Mouse (Mus musculus) cerebellum, postnatal 4 days (tissue): ENCODE results near the gene Plekhb1.

ENCODE experiments used
- DNase-seq, 2 experiments: peaks; one replicate each; pipeline ENCODE4 v3.0.0; 2022; ENCODE audit warnings: low spot score in 2 of 2, mixed read lengths in 1 of 2

Plekhb1 gene

GRCm38 (mm10) chr7:100658093-100658578 is 4.1 kb downstream of the Plekhb1 start:
- no peak for DNase-seq

DNA sequence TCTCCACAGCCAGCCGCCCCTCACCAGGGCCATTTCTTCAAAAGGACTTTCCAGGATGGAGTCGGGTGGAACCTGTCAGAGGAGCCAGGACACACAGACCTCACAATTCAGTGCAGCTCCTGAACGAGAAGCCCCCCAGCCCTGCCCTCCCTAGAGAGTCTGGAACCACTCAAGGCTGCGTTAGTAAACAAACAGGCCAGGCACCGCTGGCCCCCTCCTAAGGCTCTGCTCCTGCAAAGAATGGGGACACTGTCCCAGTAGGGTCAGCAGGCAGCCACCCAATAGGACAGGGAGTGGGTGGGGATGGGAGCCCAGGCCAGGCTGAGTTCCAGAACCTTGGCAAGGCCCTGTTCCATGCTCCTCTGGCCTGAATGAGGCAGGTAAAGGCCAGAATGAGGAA is 5.5 kb downstream of the Plekhb1 start:
- no peak for DNase-seq

DNA sequence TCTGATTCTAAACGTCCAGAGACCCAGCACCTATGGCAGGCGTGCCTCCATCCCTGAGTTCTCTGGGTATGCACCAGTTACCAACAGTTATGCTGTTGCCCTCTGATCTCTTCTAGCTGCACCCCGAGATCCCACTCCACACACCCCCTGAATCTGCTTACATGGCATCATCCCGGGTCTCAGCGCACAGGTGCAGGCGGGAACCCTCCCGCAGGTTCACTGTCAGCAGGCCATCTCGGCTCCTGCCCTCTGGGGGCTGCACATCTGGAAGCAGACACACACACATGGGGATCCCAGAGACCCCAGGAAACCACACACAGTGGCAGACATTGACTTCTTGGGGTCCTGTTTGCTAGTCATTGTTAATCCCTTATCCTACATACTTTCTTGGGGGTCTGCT is 7.8 kb downstream of the Plekhb1 start:
- DNase-seq: no peak

DNA sequence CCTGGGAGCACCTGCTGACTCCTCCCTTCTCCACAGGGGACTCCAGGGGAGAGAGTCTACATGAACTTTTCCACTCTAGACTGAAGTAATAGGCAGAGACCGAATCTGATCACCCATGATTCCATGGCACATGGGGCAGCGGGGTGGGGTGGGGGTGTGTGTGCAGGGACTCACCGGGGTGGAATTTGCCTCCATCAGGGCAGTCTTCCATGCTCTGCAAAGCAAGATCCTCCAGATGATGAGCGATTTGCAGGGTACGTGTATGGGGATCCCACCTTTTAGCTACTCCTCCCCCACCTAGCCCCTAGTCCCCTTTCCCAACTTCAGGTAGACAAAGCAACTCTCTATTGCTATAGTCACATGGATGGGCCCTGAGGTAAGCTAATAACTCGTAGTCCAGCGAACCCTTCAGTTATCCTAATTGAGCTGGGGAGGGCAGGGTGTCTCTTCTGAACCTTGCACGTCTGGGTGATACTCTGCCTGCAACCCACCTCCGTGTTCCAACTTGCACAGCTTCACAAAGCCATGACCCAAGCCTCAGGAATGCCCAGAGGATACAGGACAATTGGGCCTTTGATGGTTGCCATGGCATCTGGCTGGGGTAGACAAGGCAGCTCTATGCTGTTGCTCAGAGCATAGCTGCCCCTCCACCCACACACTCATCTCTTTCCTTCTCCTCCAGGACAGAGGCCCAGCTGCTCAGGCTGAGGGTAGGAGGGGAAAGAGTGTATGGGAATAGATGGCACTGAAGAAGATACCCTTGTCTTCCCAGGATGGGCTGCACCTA is 8.5 kb downstream of the Plekhb1 start:
- DNase-seq: peak in 1 of 2 experiments; percentile 31

DNA sequence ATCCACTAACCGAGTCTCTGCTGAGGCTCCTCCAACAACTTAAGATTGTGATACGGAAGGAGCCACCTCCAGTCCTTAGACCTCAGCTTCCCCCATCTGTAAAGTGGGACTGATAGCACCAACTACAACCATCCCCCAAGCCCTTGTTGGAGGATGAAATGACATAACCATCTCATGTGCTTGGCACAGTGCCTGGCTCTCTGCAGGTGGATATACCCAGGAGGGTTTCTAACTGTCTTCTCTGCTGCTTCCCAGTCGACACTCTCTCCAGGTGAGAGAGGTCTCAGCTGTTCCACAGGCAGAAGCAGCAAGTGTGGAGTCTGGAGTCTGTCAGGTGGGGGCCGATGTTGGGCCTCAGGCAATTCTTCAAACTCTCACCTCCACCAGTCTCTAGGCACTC is 11.2 kb downstream of the Plekhb1 start:
- DNase-seq: no peak

- DNase-seq: no peak
Measured at GRCm38 (mm10) chr7:100650421-100650820, 11.8 kb downstream of the Plekhb1 start.

DNA sequence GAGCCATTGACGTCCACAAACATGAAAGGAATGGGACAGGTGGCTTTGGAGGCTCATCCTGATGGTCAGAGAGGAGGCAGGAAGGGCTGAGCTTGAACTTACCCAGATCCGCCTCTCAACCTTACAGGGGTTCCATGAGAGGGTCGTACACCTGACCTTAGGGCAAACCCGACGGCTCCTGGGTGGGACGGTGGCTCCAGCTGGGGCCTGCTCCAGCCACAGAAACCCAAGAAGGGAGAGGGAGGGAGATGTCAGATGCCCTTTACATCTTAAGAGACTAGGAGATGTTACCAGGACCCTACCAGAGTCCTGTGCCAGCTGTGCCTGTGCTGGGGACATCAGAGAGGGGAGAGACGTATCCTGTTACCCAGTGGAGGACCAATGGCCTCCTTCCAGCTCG is 12.4 kb downstream of the Plekhb1 start:
- no peak for DNase-seq

DNA sequence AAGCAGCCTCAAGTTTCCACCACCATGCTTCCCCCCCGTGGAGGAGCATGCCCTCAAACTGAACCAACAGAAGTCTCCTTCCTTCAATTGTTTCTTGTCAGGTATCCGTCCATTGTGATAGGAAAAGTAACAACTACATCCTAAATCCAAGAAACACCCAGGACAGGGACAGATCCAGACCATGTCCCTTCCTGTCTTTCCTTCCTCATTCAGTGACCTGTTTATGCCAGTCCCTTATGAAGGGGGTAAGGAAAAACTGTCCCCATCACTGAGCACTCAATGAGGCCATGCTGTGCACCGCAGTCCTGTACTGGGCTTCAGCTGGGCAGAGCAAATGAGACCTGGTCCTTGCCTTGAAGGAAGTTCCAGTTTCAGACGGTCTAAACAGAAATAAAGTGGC is 13.1 kb downstream of the Plekhb1 start:
- no peak for DNase-seq

DNA sequence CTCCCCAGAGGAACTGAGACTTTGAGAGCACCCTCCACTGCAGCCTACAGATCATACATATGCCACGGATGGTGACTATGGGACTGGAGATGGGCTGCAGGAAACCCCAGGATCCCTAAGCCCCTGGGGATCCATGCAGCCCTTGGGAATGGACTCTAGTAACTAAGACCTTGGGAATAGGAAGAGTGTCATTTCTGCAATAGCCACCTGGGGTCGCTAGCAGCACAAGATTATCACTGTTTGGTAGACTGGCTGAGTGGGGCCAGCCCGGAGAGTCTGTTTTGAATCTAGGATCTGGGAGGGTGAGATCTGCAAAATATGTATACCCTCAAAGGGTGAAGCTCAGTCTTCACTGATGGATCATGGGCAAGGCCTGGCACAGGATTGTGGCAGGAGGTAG is 17.1 kb downstream of the Plekhb1 start:
- peak in 1 of 2 experiments; percentile 68 for DNase-seq

DNA sequence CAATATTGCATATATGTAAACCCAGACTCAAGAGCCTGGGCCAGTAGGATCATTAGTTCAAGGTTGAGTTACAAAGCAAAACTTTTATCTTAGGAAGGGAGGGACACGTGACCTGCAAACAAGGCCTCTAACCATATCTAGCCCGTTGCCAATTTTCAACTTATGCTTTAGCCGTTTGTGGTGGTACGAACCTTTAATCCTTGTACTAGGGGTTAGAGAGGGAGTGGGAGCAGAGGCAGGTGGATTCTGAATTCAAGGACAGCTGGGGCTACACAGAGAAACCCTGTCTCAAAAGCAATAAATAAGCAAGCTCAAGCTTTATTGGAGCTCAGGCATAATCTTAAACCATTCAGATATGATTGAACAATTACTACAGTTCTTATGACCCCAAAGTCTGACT is 19.8 kb downstream of the Plekhb1 start:
- DNase-seq: no peak

DNA sequence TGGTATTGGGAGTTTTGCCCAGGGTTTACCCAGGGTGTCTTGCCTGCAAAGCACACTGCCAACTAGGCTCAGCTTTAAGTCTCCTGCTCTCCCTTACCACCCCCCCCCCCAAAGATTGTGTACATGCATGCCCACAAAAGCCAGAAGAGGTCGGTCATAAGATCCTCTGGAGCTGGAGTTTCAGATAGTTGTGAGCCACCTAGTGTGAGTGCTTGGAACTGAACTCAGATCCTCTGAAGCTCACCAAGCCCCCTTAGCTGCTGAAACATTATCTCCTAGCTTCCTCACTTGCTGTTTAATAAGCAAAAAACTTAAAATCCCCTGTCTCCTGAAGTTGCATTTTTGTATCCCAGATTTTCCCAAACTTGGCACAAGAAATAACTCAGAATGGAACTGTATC is 24.6 kb downstream of the Plekhb1 start:
- DNase-seq: no peak

DNA sequence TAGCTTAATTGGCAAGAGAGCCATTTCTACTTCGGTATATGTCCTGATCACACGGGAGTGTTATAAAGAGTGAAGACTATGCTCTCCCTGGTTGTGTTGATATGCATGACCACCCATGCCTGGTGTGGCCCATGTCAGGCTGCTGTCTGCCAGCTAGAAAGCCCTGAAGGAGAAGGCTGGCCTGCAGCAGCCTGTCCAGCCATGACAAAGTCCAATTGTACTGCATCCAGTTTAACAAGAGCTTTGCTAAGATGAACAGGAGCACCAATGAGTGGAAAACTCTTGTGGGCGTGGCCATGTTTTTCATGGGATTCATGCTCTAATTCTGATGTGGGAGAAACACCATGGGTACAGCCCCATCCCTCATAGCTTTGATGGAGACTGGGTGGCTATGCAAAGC is 37.7 kb downstream of the Plekhb1 start:
- no peak for DNase-seq

GRCm38 (mm10) chr7:100622277-100622676 is 39.9 kb downstream of the Plekhb1 start:
- DNase-seq: no peak

DNA sequence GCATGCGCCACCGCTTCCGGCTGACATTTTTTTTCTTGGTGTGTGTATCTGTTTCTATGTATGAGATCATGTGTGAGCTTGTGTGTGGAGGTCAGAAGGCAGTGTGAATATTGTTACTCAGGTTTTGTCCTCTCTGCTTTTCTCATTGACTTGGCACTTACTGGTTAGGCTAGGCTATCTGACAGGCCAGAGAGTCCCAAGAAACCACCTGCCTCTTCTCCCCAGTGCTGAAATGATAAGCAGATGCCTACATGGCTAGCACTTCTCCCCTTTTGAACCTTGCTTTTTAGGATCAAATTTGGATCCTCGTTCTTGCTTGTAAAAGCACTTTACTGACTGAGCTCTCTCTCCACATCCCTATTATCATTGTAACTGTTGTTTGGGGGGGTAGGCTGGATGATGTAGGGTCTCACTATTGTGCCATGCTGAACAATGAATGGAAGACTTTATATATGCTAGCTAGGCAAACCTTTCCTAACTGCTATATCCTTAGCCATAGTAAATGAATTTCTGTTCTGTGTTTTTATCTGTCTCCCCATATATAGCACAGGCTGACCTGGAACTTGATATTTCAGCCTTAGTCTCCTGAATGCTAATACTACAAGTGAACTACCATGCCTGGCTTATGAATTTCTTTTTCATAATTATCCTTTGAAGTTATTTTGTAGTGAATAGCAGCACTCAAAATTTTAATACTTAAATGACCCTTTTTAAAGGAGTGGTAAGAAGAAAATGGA is 45.9 kb downstream of the Plekhb1 start:
- no peak for DNase-seq

DNA sequence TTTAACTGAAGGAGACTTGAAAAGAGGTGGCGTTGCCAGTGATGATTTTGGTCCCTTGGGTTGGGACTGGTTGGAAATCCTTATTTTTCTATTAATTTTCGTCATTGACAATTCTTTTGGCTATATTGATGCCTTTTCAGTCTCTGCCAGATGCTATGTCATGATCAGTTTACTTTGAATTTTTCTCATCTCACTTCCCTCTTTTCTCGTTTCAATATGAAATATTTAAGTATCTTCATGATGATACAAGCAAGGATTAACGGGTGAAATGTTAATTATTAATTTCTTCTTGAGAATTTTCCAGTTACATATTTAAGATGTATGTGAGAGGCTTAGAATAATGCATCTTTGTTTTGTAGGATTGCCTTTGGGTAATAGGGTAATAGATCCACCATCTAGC is 53.3 kb downstream of the Plekhb1 start:
- no peak for DNase-seq

- DNase-seq: peak in 1 of 2 experiments; percentile 30
Measured at GRCm38 (mm10) chr7:100608130-100608741, 54.0 kb downstream of the Plekhb1 start, which contains the start of gene Mrpl48. Gene Mrpl48, minus strand, starts transcription at chr7:100608301.

- DNase-seq: peak; percentile 88 to 96
Measured at GRCm38 (mm10) chr7:100607214-100608129, 54.7 kb downstream of the Plekhb1 start, which contains the start of gene Rab6a. Gene Rab6a, plus strand, starts transcription at chr7:100607410.

GRCm38 (mm10) chr7:100600211-100600610 is 62.0 kb downstream of the Plekhb1 start:
- DNase-seq: no peak

DNA sequence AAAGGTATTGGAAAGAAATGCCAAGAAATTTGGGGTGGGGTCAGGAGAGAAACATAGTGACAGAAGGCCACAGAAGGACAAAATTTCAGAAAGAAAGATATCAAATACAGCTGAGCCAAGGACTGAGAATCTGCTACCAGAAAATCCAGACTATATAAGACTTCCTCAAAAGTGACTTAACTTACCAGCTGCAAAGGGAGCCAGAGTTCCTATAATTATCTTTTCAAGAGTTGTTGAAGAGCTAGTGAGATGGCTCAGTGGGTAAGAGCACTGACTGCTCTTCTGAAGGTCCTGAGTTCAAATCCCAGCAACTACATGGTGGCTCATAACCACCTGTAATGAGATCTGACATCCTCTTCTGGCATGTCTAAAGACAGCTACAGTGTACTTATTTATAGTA is 68.9 kb downstream of the Plekhb1 start:
- no peak for DNase-seq
